Mouse (Mus musculus) layer of hippocampus, postnatal 25 days (tissue): ENCODE data around the gene 2610301B20Rik. TPM values are rescaled to one million over a fixed set of nuclear protein-coding genes. Genes with fewer than 3 reads are reported as not detected.
"Not testable (repeated sequence)": the region's sequence is repeated elsewhere in the genome, so short reads cannot be mapped to it uniquely, and the experiment has no call there.

ENCODE experiments used
- DNase-seq, 2 experiments: peaks; one replicate each; pipeline ENCODE4 v3.0.0; 2022; ENCODE audit warnings: mixed read lengths in 2 of 2, low spot score in 1 of 2; ENCODE audit errors: extremely low spot score in 1 of 2
- total RNA-seq, 2 experiments: library from RNA; stranded (reverse); gene quantifications; 2 replicates each; pipeline ENCODE4 v1.2.3; 2021

The 2610301B20Rik gene
- 10 to 100 TPM; 35.5 to 37.6 TPM for total RNA-seq

DNA sequence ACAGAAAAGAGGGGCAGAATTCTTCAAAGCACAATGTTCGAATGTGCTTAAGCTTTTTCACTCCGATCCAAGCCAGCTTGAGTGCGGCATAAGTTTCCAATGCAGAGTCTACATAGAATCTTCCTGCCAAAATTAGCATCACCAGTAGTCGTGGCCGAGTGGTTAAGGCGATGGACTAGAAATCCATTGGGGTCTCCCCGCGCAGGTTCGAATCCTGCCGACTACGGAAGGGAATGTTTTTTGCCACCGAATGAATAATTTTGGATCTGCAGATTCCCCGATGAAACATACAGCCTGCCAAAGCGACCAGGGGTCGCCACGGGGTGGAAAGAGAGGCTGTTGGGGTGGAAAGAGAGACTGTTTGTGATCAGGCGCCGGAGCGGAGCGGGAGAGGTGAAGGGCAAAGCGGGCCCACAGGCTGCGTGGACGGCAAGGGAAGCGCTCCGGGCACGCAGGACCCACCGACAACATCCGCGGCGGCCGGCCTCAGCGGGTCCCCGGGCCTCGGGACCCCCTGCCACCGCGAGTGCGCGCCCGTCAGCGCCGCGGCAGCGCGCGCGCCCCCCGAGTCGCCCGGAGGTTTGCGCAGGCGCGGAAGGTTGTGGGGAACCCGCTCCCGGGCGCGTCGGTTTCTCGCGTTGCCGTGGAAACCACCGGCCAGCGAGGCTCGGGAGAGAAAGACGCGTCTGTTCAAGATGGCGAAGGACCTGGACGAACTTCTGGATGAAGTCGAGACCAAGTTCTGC is at the start of gene 2610301B20Rik:
Gene 2610301B20Rik (plus strand): TSS at position 579 of the 746 bp plus-strand sequence.
- DNase-seq = peak; percentile 88 to 92

DNA sequence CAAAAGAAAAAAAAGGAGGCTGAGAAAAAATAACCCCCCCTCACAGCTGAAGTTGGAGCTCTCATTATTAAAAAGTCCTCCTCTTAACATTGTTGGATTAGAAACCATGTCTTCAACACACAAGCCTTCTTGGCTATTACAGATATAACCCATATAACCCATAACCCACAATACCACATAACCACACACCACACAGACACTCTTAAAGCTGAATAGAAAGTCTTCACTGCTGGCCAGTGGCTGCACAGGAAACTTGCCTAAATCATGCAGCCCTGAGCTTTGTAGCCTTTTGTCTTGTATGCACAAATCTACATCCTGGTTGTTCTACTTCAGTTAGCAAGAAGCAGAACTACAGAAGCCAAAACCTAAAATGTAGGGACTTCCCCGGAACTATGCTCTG is 41.0 kb upstream of the 2610301B20Rik start:
- DNase-seq = no peak

DNA sequence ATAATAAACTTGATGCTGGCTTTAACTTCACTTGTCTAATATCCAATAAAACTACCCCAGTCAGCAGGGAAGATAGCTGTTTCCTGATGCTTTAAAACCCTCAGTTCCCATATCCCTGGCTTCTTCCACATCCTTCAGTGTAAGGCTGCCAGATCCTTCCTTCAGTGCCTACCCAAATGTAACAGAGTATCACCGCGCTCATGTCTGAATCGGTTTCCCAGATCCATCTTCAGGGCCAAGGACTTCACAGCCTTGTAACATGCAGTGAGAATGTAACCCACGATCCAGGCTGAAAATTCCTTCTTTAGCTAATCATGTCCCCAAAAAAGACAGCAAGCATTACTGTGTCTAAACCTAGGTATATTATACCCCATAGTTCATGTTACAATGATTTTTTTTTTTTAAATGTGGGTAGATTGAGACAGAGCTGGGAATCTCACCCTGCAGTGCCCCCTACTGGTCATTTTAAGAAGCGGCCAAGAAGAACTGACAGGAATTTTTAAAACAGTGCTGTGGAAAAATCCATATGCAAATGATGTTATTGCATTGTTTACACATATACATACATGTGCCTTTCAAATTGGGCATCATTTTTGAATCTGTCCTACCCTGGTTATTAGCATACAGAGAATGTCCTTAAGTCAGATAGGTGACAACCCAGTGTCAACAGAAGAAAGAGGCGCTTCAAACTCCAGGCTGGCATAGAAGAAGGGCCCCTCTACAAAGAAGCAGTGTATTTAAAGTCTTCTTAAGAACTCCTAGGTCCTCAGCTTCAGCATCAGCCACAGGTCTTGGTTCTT is 38.8 kb upstream of the 2610301B20Rik start:
- peak; percentile 17 to 69 for DNase-seq

DNA sequence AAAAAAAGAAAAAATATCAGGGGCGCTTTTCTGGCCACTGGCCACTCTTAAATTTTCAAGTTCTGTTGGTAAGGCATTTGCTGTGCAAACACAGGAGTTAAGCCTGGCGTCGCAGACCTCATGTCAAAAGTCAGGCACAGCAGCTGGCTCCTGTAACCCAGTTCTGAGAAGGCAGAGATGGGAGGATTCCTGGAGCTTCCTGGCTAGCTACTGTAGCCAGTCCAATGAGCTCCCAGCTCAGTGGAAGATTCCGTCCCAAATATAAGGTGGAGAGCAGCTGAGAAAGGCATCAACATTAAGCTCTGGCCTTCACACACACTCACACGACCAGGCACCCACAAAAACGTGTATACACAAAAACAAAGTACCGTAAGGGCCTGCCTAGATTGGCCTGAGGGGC is 28.4 kb upstream of the 2610301B20Rik start:
- no peak for DNase-seq

DNA sequence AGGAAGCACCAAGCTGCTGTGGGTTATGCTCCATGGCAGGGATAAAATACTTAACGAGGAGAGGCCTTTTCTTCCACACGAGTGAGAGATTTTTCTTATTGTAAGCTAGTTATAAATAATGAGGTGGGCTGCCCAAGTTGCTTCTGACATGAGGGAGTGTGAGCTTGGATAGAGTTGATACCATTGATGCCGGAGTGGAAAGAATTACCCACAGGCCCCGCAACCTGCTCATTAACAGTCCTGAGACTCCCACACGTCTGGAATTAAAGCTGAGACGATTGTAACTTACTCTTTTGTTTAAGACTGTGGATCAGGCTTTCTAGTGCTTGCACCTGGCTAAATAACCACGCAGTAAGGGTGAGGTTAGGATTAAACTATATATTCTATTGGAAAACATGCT is 24.5 kb upstream of the 2610301B20Rik start:
- no peak for DNase-seq

DNA sequence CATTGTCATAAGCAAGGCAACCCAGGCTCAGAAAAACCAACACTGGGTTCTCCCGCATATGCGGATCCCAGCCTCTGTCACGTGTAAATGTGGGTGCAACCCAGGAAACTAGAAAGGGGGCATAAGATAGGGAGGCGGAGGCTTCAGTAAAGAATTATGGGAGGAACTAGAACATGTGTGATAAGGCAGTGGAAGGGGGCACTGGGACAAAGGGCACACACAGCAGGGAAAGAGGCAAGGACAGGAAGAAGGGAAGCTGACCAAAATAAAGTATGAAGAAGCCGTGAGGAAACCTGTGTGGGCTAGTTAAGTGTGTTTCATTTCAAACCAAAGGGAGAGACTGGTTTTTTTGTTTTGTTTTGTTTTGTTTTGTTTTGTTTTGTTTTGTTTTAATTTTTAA is 23.3 kb upstream of the 2610301B20Rik start:
- DNase-seq = no peak

DNA sequence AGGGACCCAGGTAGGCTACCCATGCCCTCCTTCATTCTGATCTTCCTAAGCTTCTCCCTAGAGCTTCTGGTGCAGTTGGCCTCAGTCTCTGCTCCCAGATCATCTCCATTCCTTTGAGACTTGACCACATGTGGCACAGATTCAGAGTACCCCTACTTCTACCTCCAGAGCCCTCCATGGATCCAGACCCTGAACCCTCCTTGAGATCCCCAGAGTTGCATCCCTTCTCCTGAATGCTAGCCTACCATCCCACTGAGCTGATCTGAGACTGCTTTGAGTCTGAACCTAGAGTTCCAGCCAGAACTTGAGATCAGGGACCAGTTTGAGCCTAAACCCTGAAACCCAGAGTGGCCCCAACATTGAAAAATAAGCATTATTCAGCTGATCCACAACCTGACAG is 15.1 kb upstream of the 2610301B20Rik start:
- no peak for DNase-seq

DNA sequence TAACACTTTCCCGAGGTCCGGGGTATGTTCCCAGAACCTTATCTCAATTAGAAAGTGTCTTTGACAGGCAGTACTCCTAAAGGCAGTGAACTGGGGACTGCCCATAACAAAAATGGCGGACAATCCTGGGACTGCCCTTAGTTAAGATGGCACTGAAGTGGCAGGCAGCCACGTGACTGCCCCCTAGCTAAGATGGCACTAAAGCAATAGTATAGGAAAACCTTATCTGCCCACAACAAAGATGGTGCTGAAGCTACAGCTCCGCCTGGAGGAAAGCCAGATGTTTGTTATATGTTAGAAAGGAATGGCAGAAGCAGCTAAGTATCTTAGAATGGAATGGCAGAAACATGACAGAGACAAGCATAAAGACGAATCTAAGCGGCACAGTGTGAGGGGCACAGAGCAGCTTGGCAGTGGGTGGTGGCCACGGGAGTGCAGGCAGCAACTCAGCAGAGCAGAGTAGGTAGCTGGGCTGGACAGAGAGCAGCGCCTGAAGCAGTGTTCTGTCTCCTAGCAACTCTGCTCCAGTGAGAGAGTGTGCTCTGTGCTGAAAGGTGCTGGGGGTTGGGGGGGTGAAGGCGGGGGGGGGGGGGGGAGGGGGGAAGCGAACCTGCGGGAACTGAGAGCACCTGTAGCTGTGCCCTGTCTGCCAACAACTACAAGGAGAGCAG is 14.3 kb upstream of the 2610301B20Rik start:
- DNase-seq = peak in 1 of 2 experiments; percentile 22

DNA sequence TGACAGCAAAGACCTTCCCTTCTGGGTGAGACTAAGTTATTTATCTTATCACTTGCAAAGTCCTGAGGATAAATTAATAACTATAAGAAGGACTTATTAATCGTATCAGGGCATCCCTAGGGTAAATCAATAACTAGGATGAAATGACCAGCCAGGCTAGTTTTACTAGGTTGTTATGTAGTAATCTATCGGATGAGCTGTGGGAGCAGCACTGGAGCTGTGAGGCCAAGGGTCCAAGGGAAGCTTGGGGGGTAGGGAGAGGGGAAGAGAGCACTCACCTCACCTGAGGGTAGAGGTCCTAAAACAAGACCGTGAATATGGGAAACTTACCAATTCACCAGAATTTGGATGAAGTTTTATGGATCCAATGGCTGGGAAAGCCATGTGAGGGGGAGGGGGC is 13.5 kb upstream of the 2610301B20Rik start:
- DNase-seq = no peak

DNA sequence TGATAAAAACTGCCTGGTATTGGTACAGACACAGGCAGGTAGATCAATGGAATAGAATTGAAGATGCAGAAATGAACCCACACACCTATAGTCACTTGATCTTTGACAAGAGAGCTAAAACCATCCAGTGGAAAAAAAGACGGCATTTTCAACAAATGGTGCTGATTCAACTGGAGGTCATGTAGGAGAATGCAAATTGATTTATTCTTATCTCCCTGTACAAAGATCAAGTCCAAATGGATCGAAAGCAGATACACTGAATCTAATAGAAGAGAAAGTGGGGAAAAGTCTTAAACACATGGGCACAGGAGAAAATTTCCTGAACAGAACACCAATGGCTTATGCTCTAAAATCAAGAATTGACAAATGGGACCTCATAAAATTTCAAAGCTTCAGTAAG is 11.4 kb upstream of the 2610301B20Rik start:
- DNase-seq = not testable (repeated sequence)

DNA sequence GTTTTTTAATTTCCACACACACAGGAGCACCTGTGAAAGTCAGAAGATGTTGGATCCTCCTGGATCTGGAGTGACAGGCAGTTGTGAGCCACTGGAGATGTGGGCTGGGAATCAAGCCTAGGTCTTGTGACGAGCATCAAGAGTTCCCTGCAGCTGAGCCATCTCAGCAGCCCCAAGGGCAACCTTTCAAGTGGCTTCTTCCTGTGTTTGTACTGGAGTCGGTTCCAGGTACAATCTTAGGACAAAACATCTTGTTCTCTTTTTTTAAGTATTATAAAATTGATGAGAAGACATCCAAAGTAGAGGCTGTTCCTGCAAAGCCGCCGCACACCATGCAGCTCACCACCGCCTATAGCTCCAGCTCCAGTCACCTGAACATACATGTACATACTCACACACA is 2.1 kb upstream of the 2610301B20Rik start:
- no peak for DNase-seq

DNA sequence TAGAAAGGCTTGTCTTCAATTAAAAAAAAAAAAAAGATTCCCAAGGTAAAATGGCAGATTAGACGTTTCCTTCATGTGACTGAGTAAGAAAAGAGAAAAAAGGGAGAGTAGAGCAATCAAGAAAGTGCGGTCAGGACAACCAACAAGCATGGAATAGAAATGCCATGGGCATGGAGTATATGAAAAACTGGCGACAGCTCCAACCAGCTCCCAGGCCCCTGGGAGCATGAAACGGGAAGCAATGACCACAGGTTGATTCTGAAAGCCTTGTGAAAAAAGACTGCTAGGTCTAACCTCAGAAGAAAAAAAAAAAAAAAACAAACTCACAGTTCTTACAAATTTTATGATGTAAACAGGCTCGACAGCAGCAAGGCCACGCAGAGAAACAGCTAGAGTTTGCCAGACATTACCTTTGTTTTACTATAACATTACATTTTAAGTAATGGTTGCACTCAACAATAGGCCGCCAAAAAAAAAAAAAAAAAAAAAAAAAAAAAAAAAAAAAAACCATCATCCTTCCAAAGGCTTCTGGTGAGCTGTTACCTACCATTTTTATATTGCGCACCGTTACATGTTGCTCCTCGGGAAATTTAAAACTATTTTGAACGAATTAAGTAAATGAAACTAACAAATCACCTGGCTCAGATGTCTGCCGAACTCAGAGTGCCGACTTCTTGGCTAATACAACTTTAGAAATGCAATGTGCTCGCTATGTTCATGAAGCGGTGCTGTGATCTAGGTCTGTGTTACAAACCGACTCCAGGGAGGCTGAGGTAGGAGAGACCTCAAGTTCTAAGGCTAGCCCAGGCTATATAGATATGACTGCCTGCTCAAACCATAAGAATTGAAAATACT is 1.4 kb upstream of the 2610301B20Rik start:
- no peak for DNase-seq

DNA sequence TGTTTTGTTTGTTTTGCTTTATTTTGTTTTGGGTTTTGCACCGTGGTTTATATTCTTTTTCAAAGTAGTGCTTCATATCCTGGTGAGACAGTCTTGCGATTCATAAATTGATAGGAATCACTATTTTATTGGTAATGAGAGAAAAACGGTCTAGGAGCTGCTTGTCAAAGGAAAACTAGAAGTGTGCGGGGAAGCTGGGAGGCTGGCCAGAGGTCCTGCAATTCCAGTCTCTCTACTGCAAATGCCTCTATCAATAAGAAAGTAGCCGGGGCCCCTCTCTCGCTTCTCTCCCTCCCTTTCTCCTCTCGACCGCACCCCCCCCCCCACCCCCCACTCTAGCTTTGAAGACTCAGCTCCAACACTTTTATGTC is 764 bp upstream of the 2610301B20Rik start:
- peak in 1 of 2 experiments; percentile 22 for DNase-seq

DNA sequence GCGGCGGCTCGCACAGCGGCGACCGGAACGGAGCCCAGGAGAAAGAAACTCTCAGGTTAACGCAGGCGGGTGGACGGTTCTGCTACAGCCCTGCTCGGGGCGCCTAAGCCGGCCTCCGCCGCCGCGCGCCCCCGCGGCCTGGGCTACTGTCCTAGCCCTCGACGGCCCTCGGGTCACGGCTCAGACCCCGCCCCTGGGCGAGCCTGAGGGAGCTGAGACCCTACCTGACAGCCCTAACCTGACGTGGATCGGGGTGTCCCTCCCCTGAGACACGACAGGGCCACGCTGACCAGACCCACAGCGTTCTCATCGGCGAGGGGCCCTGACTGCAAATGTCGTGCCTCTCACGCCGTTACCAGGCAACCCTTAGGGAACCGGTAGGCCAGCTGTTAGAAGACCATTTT is 422 bp downstream of the 2610301B20Rik start:
- peak; percentile 29 to 38 for DNase-seq

DNA sequence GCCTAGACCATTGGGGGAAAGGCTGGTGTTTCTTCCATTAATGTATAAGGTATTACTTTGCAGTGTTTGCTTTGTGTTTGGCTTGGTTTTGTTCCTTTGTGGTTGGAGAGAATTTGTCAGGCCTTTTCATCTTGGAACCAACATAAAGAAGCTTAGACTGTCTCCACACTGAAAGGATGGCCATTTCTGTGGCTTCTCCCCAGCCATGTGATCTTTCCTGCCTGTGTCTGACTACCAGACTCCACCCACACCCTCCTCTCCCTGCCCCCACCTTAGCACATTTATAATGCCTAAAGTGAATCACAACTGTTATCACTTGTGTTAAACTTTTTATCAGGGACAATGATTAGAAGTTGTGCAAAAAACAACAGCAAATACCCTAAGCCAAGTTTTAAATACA is 1.1 kb downstream of the 2610301B20Rik start:
- DNase-seq = no peak

DNA sequence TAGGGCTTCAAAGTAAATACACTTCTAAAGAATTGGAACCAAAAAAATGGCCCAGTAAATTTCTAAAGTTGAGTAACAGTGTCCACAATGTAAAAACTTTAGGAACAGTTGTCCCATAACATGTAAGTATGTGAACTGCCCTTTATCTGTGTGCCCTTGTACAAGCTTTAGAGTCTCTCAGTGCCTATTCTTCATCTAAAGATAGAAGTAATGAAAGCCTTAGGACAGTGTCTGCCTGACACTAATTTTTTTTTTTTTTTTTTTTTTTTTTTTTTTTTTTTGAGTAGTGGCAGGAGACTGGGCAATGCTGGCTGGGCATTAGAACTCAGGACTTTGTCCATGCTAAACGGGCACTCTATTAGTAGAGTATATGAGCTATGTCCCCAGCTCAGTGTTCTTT is 2.8 kb downstream of the 2610301B20Rik start:
- no peak for DNase-seq

DNA sequence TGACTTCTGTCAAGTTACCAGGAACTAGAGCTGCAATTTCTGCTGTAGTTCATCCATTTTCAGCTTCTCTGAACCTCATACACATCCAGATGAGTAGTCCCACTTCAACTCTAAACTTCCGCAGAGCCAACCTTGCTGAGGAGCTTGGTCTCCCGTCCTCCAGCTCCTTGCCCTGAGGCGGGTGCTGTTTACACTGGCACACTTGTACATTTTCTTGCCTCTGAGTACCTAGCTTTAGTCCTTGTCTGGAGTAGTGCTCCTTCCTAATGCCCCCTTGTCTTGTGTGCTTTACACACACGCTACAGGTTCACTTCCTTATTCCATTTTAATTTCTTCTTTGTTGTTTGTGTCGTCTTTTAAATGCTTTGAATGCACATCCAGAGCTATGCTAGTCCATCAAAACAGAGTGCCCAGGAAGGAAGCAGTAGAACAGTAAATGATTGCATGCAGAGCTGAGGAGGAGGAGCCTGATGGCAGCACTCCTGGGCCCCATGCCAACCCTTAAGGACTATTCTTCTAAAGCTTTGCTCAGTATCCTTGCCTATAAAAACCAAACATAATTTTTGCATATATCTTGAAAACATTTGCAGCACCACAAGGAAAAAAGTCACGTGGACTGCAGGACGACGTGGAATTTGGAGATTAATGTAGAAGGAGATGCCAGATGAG is 9.6 kb downstream of the 2610301B20Rik start:
- no peak for DNase-seq

DNA sequence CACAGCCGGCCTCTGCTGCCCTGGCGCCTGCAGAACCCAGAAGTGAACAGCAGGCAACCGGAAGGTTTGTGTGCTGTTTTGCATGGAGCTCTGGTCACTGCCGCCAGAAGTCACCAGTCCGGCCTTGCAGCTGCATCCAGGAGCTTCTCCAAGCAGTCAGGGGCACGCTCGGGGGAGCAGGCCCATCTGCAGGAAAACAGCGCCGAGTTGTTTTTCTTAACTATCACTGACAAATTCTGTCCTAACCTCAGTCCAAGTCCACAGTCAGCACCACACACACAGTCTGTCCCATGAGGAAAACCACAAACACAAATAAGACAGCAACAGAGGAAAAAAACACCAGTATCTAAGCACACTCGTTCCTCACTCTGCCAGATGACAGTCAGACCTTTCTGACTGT is 14.5 kb downstream of the 2610301B20Rik start:
- DNase-seq = no peak

DNA sequence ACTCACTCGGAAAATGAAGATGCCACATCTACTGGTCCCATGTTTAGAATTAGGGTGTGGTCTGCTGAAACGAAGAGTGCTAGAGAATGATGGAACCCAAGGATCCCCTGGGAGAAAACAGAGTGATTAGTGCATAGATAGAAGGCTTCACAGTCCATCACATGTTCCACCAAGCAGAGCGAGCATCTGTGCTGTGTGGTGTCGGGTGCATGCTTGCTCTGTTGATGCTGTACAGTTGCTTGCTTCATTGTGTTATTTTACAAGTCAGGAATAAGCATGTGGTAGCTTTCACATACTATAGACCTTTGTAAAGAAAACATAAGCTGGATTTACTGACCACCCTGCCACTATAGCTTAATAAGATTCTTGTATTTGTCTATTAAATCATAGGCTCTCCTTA is 22.0 kb downstream of the 2610301B20Rik start:
- no peak for DNase-seq

DNA sequence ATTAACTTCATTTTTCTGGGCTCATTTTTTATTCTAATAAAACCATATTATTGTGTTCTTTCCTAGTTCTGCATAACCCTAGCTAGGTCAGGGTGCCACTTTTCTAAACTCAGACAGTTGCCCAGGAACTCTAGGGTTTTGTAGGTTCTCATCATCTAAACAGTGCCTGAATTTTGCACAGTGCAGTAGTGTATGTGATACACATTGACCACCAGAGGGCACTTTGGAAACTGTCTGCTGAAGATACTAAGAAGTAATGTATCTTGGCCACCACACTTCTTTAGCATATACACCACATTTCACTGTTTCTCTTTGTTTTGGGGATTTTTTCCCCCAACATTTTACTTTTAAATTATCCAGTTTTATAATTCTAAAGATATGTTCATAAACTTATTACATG is 22.6 kb downstream of the 2610301B20Rik start:
- no peak for DNase-seq
